Mouse (Mus musculus) thymus, adult 2 months (tissue): Measurements from ENCODE around the gene Rab40c.

Experiments
- CTCF ChIP-seq: fragments of 200-500 bp; IDR thresholded peaks from 2 replicates; pipeline ENCODE4 v1.5.1; 2012; ENCODE audit warnings: mild to moderate bottlenecking, control low read depth, low read length, moderate library complexity, borderline replicate concordance; ENCODE audit not compliant: control insufficient read depth, poor library complexity, insufficient read depth; ENCODE audit errors: extremely low read depth
- POLR2A ChIP-seq: fragments of 200-500 bp; IDR thresholded peaks from 2 replicates; pipeline ENCODE4 v1.6.1; 2012; ENCODE audit warnings: mild to moderate bottlenecking, low read length, control low read depth, moderate library complexity; ENCODE audit not compliant: control insufficient read depth, poor library complexity, insufficient read depth; ENCODE audit errors: extremely low read depth

DNA sequence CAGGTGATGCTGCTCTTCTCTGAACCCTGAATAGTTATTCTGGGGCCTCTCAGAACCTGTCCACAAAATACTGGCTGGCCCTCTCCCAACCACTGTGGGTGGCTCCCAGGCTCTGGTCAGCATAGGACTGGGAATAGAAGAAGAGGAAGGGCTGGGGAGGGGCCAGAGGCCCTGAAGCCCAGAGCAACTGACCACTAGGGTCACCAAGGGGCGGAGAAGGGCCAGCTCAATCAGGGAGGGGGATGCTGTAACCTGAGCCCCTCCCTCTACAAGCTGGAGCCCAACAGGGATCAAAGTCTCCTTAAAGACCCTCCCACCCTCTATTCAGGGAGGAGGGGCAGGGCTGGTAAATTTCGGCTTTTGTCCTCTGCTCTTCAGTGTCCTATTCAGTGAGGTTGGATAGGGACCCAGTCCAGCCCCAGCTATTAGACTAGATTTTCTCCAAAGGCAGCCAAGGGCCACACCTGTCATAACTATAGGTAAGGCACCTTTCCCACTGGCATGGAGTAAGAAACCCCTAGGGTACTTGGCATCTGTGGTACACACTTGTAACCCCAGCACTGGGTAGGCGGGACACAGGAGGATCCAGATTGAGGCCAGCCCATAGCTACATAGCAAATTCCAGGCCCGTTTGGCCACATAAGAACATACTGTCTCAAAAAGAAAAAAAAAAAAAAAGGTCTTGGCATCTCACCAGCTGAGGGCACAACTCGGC lies 39.2 kb downstream of the Rab40c start, which contains the start of gene Wfikkn1:
- TF ChIP-seq CTCF (no peak), POLR2A (no peak)
